Mouse (Mus musculus) cortical plate, adult 2 months (tissue): ENCODE measurements around the gene Snx4.

Source experiments
- CTCF ChIP-seq: fragments of 200-500 bp; IDR thresholded peaks from 2 replicates; pipeline ENCODE4 v1.5.1; 2011; ENCODE audit warnings: mild to moderate bottlenecking, control low read depth, low read length; ENCODE audit not compliant: insufficient read depth; ENCODE audit errors: extremely low read depth
- POLR2A ChIP-seq: fragments of 200-500 bp; IDR thresholded peaks from 2 replicates; pipeline ENCODE4 v1.6.1; 2011; ENCODE audit warnings: mild to moderate bottlenecking, low read length, control low read depth; ENCODE audit not compliant: insufficient read depth; ENCODE audit errors: extremely low read depth

DNA sequence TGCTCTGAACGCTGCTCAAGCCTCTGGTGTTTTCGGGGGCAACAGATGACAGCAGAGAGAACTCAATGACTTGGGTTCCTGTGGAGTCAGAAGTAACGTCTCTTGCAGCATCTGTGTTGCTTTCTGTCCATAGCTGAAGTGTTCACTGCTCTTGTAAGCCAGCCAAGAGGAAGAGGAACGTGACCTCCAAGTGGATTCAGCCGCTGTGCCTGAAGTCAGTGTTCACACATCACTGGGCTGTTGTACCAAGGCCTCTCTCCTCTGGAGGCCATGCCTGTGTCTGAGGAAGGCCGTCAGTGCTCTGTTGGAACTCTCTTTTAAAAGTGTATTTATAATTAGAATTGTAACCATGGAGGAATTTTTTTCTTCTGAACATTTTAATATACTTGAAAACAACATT lies 9.2 kb upstream of the Snx4 start:
- no peak for TF ChIP-seq CTCF
- TF ChIP-seq POLR2A = no peak
